Mouse (Mus musculus) heart, adult 2 months (tissue): ENCODE measurements around the gene Plekha5. TPM values are rescaled to one million over a fixed set of nuclear protein-coding genes. Genes with fewer than 3 reads are reported as not detected.
"Not testable (repeated sequence)": the region's sequence is repeated elsewhere in the genome, so short reads cannot be mapped to it uniquely, and the experiment has no call there.

Experiments used
- DNase-seq, 2 experiments: peaks; one replicate each; pipeline ENCODE4 v3.0.0; 2021
- H3K27ac ChIP-seq: fragments of 200-600 bp; 2 replicates; pipeline ENCODE4 v1.8.1; 2022
- H3K27me3 ChIP-seq: fragments of 200-500 bp; 2 replicates; pipeline ENCODE4 v1.6.1; 2012; ENCODE audit warnings: mild to moderate bottlenecking, low read length, inconsistent platforms, mixed read lengths; ENCODE audit not compliant: control insufficient read depth, insufficient read depth
- H3K36me3 ChIP-seq: fragments of 200-500 bp; 2 replicates; pipeline ENCODE4 v1.6.1; 2012; ENCODE audit warnings: low read length, inconsistent platforms; ENCODE audit not compliant: control insufficient read depth, insufficient read depth
- H3K4me1 ChIP-seq: fragments of 200-500 bp; 2 replicates; pipeline ENCODE4 v1.6.1; 2011; ENCODE audit warnings: low read length; ENCODE audit not compliant: control insufficient read depth, insufficient read depth
- H3K4me3 ChIP-seq: fragments of 200-600 bp; 2 replicates; pipeline ENCODE4 v1.8.1; 2022
- H3K79me2 ChIP-seq: fragments of 200-500 bp; replicated peaks from 2 replicates; pipeline ENCODE4 v1.6.1; 2012; ENCODE audit warnings: mild to moderate bottlenecking, inconsistent platforms, low read length, moderate library complexity, mixed read lengths; ENCODE audit not compliant: control insufficient read depth, insufficient read depth
- H3K9ac ChIP-seq: fragments of 200-500 bp; 2 replicates; pipeline ENCODE4 v1.6.1; 2012; ENCODE audit warnings: low read depth, mild to moderate bottlenecking, control low read depth, inconsistent platforms, low read length, mixed read lengths
- CTCF ChIP-seq: fragments of 200-600 bp; IDR thresholded peaks from 2 replicates; pipeline ENCODE4 v1.8.1; 2022; ENCODE audit warnings: antibody characterized with exemption, mild to moderate bottlenecking, moderate library complexity
- EP300 ChIP-seq: fragments of 200-500 bp; IDR thresholded peaks from 2 replicates; pipeline ENCODE4 v1.6.1; 2011; ENCODE audit warnings: low read depth, low read length, control low read depth; ENCODE audit not compliant: insufficient read depth
- POLR2A ChIP-seq: fragments of 200-500 bp; IDR thresholded peaks from 2 replicates; pipeline ENCODE4 v1.6.1; 2011; ENCODE audit warnings: mild to moderate bottlenecking, low read depth, low read length, control low read depth; ENCODE audit not compliant: insufficient read depth
- WGBS: fragments of 180-500 bp; shearing (Covaris S2); methylation state at CpG from one replicate; pipeline ENCODE4 v1.1.7; 2018; 5-methylcytosine and 5-hydroxymethylcytosine counted together
- intact Hi-C: fragments of 180-260 bp; cut with DNase I; formaldehyde crosslinking; loops from one replicate; pipeline ENCODE4 v1.15.1; 2025
- polyA plus RNA-seq: library from polyadenylated mRNA; depleted of rRNA; stranded (reverse); fragments of >200 nt; gene quantifications from 2 replicates; pipeline ENCODE4 v1.2.3, GENCODE M21; 2012
- total RNA-seq, 2 experiments: library from RNA; stranded (reverse); gene quantifications; 2 replicates each; pipeline ENCODE4 v1.2.3; 2021

Gene Plekha5
- total and polyA plus RNA-seq, 3 experiments = 19.6 to 26.0 (median 24.9) TPM

GRCm38 (mm10) chr6:140597381-140598329 is 173.8 kb downstream of the Plekha5 start:
- no peaks in the 10 kb centered on the region for H3K36me3 ChIP-seq
- TF ChIP-seq POLR2A (no peak), CTCF (no peak), EP300 (no peak)
- intact Hi-C loops = no loop called here
- no peak overlapping the region for H3K9ac ChIP-seq
- H3K4me3 ChIP-seq = no peak overlapping the region
- no peak for DNase-seq
- H3K27me3 ChIP-seq = no peaks in the 10 kb centered on the region
- no peaks in the 10 kb centered on the region for H3K79me2 ChIP-seq
- H3K4me1 ChIP-seq = no peaks in the 10 kb centered on the region
- no peak overlapping the region for H3K27ac ChIP-seq
- 75% methylated on average over 15 of the region's 15 CpGs for WGBS

DNA sequence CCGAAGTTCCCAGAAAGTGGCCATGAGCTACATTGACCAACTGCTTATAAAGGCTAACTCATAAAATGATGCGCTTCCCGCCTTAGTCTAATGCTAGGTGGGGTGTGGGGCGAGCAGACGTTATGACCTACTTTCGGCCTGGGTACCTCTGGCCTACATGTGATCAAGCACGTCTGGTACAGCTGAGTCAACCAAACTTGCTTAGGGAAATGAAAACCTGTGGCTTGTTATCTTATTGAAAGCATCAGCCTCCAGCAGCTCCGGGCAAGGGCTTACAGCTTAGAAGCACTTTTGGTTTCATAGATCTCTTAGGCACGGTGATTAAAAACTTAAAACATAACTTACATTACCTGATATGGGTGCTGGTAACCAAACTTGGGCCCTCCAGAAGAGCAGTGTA is 174.7 kb downstream of the Plekha5 start:
- no peaks in the 10 kb centered on the region for H3K79me2 ChIP-seq
- no peaks in the 10 kb centered on the region for H3K27me3 ChIP-seq
- H3K4me1 ChIP-seq = no peaks in the 10 kb centered on the region
- no peak overlapping the region for H3K27ac ChIP-seq
- TF ChIP-seq CTCF (no peak), POLR2A (no peak), EP300 (no peak)
- no peak for DNase-seq
- H3K4me3 ChIP-seq = no peak overlapping the region
- no peaks in the 10 kb centered on the region for H3K36me3 ChIP-seq
- H3K9ac ChIP-seq = no peak overlapping the region
- intact Hi-C loops = no loop called here
- 93% methylated on average over 9 of the region's 9 CpGs for WGBS

- Histone ChIP-seq H3K4me1 (no peaks in the 10 kb centered on the region), H3K4me3 (no peak overlapping the region), H3K27ac (no peak overlapping the region), H3K36me3 (no peaks in the 10 kb centered on the region), H3K9ac (no peak overlapping the region), H3K79me2 (no peaks in the 10 kb centered on the region), H3K27me3 (no peaks in the 10 kb centered on the region)
- no peak for TF ChIP-seq POLR2A
- intact Hi-C loops = no loop called here
- no peak for DNase-seq
- 87% methylated on average over 5 of the region's 5 CpGs for WGBS
Observed at GRCm38 (mm10) chr6:140599337-140599736, 175.5 kb downstream of the Plekha5 start.

- H3K27ac ChIP-seq, DNase-seq, H3K9ac ChIP-seq, intact Hi-C loops, H3K36me3 ChIP-seq, H3K27me3 ChIP-seq, H3K4me3 ChIP-seq, H3K4me1 ChIP-seq, H3K79me2 ChIP-seq: not testable (repeated sequence)
- 91% methylated on average over 8 of the region's 8 CpGs for WGBS
- peak; percentile 34 for TF ChIP-seq CTCF
Observed at GRCm38 (mm10) chr6:140600671-140601070, 176.8 kb downstream of the Plekha5 start.

GRCm38 (mm10) chr6:140601175-140601574 is 177.3 kb downstream of the Plekha5 start:
- no peaks in the 10 kb centered on the region for H3K4me1 ChIP-seq

DNA sequence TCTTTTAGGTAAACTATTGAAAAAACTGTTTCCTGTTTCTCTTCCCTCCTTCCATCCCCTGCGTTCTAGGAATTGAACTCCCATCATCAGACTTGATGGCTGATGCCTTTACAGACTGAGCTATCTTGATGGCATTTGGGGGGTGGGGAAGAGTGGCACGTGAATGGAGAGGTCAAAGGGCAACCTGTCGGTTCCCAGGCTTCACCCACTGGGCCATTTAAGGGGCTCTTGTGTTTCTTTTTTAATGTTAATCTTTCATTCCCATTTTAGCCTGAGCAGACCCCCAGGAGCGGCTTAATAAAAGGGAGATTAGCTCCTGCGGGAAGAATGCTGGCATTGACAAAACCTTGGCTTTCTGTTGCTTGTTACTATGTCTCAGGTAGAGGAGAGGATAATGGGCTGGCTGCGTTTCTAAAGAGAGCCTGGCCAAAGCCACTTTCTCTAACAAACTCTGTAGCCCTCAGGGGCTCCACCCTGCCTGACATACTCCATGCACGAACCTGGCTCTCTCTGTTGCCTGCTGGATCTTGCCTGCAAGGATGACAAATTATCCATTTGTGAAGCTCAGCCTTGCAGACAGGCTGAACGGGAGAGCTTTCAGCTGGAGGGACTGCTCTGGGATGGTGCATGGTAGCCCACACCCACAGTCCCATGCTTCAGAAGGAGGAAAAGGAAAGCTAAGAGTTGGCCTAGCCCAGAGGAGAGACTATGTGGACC is 179.5 kb downstream of the Plekha5 start:
- TF ChIP-seq CTCF (no peak), EP300 (no peak), POLR2A (no peak)
- no peaks in the 10 kb centered on the region for H3K79me2 ChIP-seq
- no peaks in the 10 kb centered on the region for H3K36me3 ChIP-seq
- no peak overlapping the region for H3K9ac ChIP-seq
- 49% methylated on average over 8 of the region's 8 CpGs for WGBS
- no peak for DNase-seq
- H3K27me3 ChIP-seq = no peaks in the 10 kb centered on the region
- intact Hi-C loops = no loop called here
- H3K27ac ChIP-seq = no peak overlapping the region
- no peaks in the 10 kb centered on the region for H3K4me1 ChIP-seq
- no peak overlapping the region for H3K4me3 ChIP-seq

More at GRCm38 (mm10) chr6:140601175-140601574, 177.3 kb downstream of the Plekha5 start:
- no peaks in the 10 kb centered on the region for H3K27me3 ChIP-seq
- intact Hi-C loops = no loop called here
- H3K9ac ChIP-seq = no peak overlapping the region
- TF ChIP-seq CTCF (no peak), POLR2A (no peak), EP300 (no peak)
- no peak overlapping the region for H3K27ac ChIP-seq
- WGBS = 95% methylated on average over 4 of the region's 4 CpGs
- no peaks in the 10 kb centered on the region for H3K79me2 ChIP-seq
- H3K36me3 ChIP-seq = no peaks in the 10 kb centered on the region
- H3K4me3 ChIP-seq = no peak overlapping the region
- DNase-seq = no peak

DNA sequence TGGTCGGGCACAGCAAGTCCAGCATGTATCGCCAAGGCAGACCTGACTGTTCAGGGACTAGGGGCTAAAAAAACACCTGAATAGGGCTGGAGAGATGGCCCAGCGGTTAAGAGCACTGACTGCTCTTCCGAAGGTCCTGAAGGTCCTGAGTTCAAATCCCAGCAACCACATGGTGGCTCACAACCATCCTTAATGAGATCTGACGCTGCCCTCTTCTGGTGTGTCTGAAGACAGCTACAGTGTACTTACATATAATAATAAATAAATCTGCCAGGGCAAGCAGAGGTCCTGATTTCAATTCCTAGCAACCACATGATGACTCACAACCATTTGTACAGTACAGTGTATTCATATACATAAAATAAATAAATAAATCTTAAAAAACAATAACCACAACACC is 181.3 kb downstream of the Plekha5 start:
- H3K27me3 ChIP-seq, H3K36me3 ChIP-seq, H3K9ac ChIP-seq, H3K4me3 ChIP-seq, H3K79me2 ChIP-seq, H3K4me1 ChIP-seq, DNase-seq, H3K27ac ChIP-seq, intact Hi-C loops: not testable (repeated sequence)
- WGBS = 97% methylated on average over 5 of the region's 5 CpGs
